Mouse (Mus musculus): ENCODE measurements around the gene Pgpep1l.

DNA sequence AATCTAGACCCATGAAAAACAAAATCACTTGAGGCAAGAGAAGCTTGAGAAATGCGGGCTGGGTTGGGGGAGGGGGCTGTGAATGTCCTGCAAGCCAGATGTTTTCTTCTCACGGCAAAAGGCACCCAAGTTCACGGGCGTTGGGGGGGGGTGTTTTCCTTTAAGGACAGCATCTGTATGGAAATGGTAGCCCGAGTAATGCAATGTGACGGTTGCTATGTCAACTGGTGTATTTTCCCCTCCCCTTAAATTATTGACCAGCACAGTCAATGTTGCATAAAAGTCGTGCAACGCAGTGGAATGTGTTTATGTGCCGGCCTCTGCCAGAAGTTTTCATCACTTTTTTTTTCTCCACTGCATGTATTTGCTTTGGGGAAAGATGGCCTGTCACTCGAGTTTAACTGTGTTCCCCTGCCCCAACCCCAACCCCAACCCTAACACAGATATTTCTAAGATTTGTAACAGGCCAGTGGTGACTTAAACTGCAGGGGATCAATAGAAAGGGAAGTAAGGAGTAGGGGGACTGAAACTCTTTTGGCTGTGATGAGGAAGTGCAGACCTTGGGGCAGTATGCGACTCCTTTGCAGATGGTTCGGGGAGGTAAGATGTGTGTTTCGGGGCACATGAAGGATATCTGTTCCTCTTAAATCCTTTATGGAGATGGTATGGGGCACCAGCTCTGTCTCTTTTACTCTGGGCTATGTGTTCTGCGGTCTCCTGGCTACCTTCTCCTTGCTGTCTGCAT is 49.2 kb upstream of the Pgpep1l start:
- TF ChIP-seq CTCF (IDR thresholded peaks at IDR 0.05; ENCODE audit: control insufficient read depth, insufficient read depth, low read length) (no peak), POLR2A (IDR thresholded peaks at IDR 0.05; ENCODE audit: borderline replicate concordance, control insufficient read depth, low read depth, low read length) (no peak)

Data from bone marrow, adult 2 months (tissue).